Mouse (Mus musculus): Measurements from ENCODE around the gene Osgep. TPM values are rescaled to one million over a fixed set of nuclear protein-coding genes. Genes with fewer than 3 reads are reported as not detected.

The Osgep gene
- total RNA-seq, 1 experiment = 19.1 TPM

DNA sequence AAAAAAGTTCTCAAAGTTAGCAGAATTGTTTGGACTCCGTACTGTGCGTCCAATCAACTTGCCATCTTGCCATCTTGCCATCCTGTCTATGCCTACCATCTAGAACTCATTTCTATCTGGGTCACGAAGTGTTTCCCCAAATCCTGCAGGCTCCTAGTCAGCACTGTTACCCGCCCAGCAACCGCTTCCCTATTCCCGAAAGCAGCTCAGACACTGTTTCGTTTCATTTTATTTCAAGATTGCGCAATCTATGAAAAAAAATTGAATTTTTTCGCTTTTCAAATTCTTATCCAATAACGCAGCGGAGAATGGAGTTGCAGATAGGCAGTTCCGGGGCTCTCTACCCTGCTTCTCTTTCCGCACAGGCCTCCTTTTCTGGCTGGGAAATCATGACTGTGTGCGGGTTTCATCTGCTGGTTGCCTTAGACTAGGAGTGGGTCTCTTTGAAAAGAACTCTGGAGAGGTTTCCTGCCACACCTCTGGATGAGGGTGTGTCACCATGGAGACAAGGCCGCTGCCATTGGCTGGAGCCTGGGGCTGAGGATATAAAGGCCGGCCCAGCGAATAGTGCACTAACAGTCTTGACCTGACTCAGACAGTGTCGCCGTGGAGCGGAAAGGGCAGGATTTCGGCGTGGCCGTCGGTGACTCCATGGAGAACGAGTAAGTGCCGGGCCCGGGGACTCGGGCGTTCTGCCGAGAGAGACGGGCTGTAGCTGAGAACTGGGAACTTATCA is 19.4 kb upstream of the Osgep start, which contains the start of gene Gm49342:
Gm49342 (plus strand) TSS at position 586 of the 736 bp plus-strand sequence.
- H3K4me1 ChIP-seq (ENCODE audit: control insufficient read depth in 2 of 2, insufficient read depth in 2 of 2, low read length in 2 of 2, poor library complexity in 1 of 2) = peaks cover 0 to 1% of the 10 kb centered on the region in 2 experiments; a peak in 1 of 4 replicates

DNA sequence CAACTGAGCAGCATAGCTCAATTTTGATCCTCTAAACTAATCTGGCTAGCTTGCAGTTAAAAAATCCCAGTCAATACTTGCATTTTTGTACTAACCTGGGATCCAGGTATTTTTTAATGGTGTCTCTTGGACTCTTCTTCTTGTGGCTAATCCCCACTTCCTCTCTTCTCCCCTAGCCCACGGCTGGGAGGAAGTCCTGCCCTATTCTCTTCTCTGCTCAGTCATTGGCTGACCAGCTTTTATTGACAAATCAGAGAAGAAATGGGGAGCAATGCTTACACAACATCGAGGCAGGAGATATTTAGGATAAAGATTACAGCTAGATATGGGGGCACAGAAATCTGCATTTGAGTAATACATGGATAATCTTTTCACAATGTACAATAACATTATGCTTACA is 14.2 kb upstream of the Osgep start:
- H3K4me1 ChIP-seq (ENCODE audit: control insufficient read depth in 2 of 2, insufficient read depth in 2 of 2, low read length in 2 of 2, poor library complexity in 1 of 2) = peaks cover 2 to 3% of the 10 kb centered on the region in 2 experiments; a peak in 1 of 4 replicates
- no peak overlapping the region for H3K9ac ChIP-seq (ENCODE audit: insufficient read depth, low read depth, low read length, poor library complexity, severe bottlenecking)
- peak overlapping the region; percentile 14 to 72; a peak in 3 of 4 replicates for H3K4me3 ChIP-seq (ENCODE audit: insufficient read depth in 1 of 2, low read depth in 1 of 2, low read length in 2 of 2, poor library complexity in 1 of 2, severe bottlenecking in 1 of 2)
- no peak overlapping the region; the same call in 1 of the 2 replicates for H3K27ac ChIP-seq (ENCODE audit: insufficient read depth, low read depth, low read length, poor library complexity, severe bottlenecking)
- H3K36me3 ChIP-seq (ENCODE audit: control insufficient read depth, insufficient read depth, low read length, poor library complexity, severe bottlenecking) = no peaks in the 10 kb centered on the region
- no peaks in the 10 kb centered on the region for H3K9me3 ChIP-seq (ENCODE audit: control insufficient read depth, insufficient read depth, low read depth, low read length)
- TF ChIP-seq MAFK (IDR thresholded peaks at IDR 0.05; ENCODE audit: insufficient read depth, low read depth, low read length) (no peak), ZC3H11A (IDR thresholded peaks at IDR 0.05; ENCODE audit: borderline replicate concordance, low read depth, low read length) (no peak), HCFC1 (IDR thresholded peaks at IDR 0.05; ENCODE audit: borderline replicate concordance, insufficient read depth, low read length) (no peak), CHD2 (IDR thresholded peaks at IDR 0.05; ENCODE audit: low read depth, low read length) (no peak), ZNF384 (IDR thresholded peaks at IDR 0.05; ENCODE audit: low read depth, low read length) (no peak)
- no peak for DNase-seq (ENCODE audit: low read depth, low spot score)
- in situ Hi-C loops (cut with MboI; ENCODE audit: low sequenced_read_pairs in 2 of 2, unreplicated experiment in 2 of 2) = no loop called here

More for the DNA sequence above, 19.4 kb upstream of the Osgep start, which contains the start of gene Gm49342:
- in situ Hi-C loops (cut with MboI; ENCODE audit: low sequenced_read_pairs in 2 of 2, unreplicated experiment in 2 of 2) = no loop called here
- H3K36me3 ChIP-seq (ENCODE audit: control insufficient read depth, insufficient read depth, low read length, poor library complexity, severe bottlenecking) = peaks cover 2% of the 10 kb centered on the region; the same call in 1 of the 2 replicates
- H3K9me3 ChIP-seq (ENCODE audit: control insufficient read depth, insufficient read depth, low read depth, low read length) = no peaks in the 10 kb centered on the region
- peak within 1 kb of the TSS; percentile 71 to 80 for H3K4me3 ChIP-seq (ENCODE audit: insufficient read depth in 1 of 2, low read depth in 1 of 2, low read length in 2 of 2, poor library complexity in 1 of 2, severe bottlenecking in 1 of 2)
- H3K27ac ChIP-seq (ENCODE audit: insufficient read depth, low read depth, low read length, poor library complexity, severe bottlenecking) = peak within 1 kb of the TSS; percentile 89
- peak within 1 kb of the TSS; percentile 83 for H3K9ac ChIP-seq (ENCODE audit: insufficient read depth, low read depth, low read length, poor library complexity, severe bottlenecking)
- DNase-seq (ENCODE audit: low read depth, low spot score) = peak; percentile 95
- TF ChIP-seq ZNF384 (IDR thresholded peaks at IDR 0.05; ENCODE audit: low read depth, low read length) (no peak), MAFK (IDR thresholded peaks at IDR 0.05; ENCODE audit: insufficient read depth, low read depth, low read length) (no peak), CHD2 (IDR thresholded peaks at IDR 0.05; ENCODE audit: low read depth, low read length) (no peak), HCFC1 (IDR thresholded peaks at IDR 0.05; ENCODE audit: borderline replicate concordance, insufficient read depth, low read length) (no peak), ZC3H11A (IDR thresholded peaks at IDR 0.05; ENCODE audit: borderline replicate concordance, low read depth, low read length) (no peak)

DNA sequence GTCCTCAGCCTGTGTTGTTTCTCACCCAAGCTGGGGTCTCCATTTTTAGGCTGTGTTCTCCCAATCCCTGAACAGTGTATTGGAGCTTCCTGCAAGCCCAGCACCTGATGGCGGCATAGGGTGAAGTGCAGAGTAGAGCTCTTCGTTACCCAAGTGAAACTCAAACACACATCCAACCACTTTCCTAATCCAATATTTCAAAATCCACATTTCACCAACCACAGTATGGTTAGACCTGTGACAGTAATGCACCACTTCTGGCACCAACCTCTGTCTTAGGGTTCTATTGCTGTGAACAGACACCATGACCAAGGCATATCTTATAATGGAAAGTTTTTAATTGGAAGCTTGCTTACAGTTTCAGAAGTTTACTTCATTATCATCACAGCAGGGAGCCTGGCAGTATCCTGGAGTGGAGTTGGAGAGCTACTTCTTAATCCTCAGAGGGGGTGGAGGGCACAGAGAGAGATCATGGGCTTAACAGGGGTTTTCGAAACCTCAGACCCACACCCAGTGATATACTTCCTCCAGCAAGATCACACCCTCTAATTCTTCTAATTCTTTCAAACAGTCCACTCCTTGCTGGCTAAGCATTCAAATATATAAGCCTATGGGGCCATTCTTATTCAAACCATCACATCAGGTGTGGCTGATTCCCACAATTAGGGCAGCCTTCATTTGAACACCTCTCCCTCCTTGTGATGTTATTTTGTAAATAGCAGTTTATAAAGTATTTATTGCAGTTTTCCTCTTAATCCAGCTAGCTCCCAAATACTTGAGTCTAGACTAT is 13.6 kb upstream of the Osgep start:
- Histone ChIP-seq H3K4me3 (ENCODE audit: insufficient read depth in 1 of 2, low read depth in 1 of 2, low read length in 2 of 2, poor library complexity in 1 of 2, severe bottlenecking in 1 of 2) (peak overlapping the region; percentile 14 to 72), H3K9me3 (ENCODE audit: control insufficient read depth, insufficient read depth, low read depth, low read length) (no peaks in the 10 kb centered on the region), H3K27ac (ENCODE audit: insufficient read depth, low read depth, low read length, poor library complexity, severe bottlenecking) (no peak overlapping the region; the same call in 1 of the 2 replicates), H3K9ac (ENCODE audit: insufficient read depth, low read depth, low read length, poor library complexity, severe bottlenecking) (no peak overlapping the region; the same call in 1 of the 2 replicates), H3K36me3 (ENCODE audit: control insufficient read depth, insufficient read depth, low read length, poor library complexity, severe bottlenecking) (no peaks in the 10 kb centered on the region), H3K4me1 (ENCODE audit: control insufficient read depth in 2 of 2, insufficient read depth in 2 of 2, low read length in 2 of 2, poor library complexity in 1 of 2) (peaks cover 2% of the 10 kb centered on the region in 2 experiments; a peak in 1 of 4 replicates)
- in situ Hi-C loops (cut with MboI; ENCODE audit: low sequenced_read_pairs in 2 of 2, unreplicated experiment in 2 of 2) = no loop called here
- TF ChIP-seq CHD2 (IDR thresholded peaks at IDR 0.05; ENCODE audit: low read depth, low read length) = no peak
- no peak for TF ChIP-seq HCFC1 (IDR thresholded peaks at IDR 0.05; ENCODE audit: borderline replicate concordance, insufficient read depth, low read length)
- no peak for TF ChIP-seq ZNF384 (IDR thresholded peaks at IDR 0.05; ENCODE audit: low read depth, low read length)
- no peak for TF ChIP-seq MAFK (IDR thresholded peaks at IDR 0.05; ENCODE audit: insufficient read depth, low read depth, low read length)
- no peak for TF ChIP-seq ZC3H11A (IDR thresholded peaks at IDR 0.05; ENCODE audit: borderline replicate concordance, low read depth, low read length)
- DNase-seq (ENCODE audit: low read depth, low spot score) = no peak

DNA sequence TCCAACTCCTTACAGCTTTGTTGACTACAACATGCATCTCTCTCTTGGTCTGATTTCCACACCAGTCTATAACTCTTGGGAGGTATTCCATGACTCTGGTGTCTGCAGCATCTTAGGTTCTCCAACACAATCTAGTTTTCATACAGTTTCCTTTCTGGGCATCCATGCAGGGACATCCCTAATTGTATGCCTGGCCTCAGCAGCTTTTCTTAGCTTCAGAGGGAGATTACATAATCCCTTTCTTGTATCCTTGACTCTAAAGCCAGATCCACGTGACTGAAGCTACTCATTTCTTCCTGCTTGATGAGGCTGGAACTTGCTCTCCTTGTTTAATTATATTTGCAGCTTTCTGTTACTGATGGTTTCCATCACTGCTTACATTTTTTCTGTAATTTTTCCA is 12.0 kb upstream of the Osgep start:
- TF ChIP-seq CHD2 (IDR thresholded peaks at IDR 0.05; ENCODE audit: low read depth, low read length) (no peak), ZNF384 (IDR thresholded peaks at IDR 0.05; ENCODE audit: low read depth, low read length) (no peak), ZC3H11A (IDR thresholded peaks at IDR 0.05; ENCODE audit: borderline replicate concordance, low read depth, low read length) (no peak), HCFC1 (IDR thresholded peaks at IDR 0.05; ENCODE audit: borderline replicate concordance, insufficient read depth, low read length) (no peak), MAFK (IDR thresholded peaks at IDR 0.05; ENCODE audit: insufficient read depth, low read depth, low read length) (no peak)
- Histone ChIP-seq H3K9me3 (ENCODE audit: control insufficient read depth, insufficient read depth, low read depth, low read length) (no peaks in the 10 kb centered on the region), H3K4me1 (ENCODE audit: control insufficient read depth in 2 of 2, insufficient read depth in 2 of 2, low read length in 2 of 2, poor library complexity in 1 of 2) (peaks cover 2 to 4% of the 10 kb centered on the region in 2 experiments; a peak in 2 of 4 replicates), H3K4me3 (ENCODE audit: insufficient read depth in 1 of 2, low read depth in 1 of 2, low read length in 2 of 2, poor library complexity in 1 of 2, severe bottlenecking in 1 of 2) (no peak overlapping the region), H3K27ac (ENCODE audit: insufficient read depth, low read depth, low read length, poor library complexity, severe bottlenecking) (no peak overlapping the region), H3K36me3 (ENCODE audit: control insufficient read depth, insufficient read depth, low read length, poor library complexity, severe bottlenecking) (no peaks in the 10 kb centered on the region), H3K9ac (ENCODE audit: insufficient read depth, low read depth, low read length, poor library complexity, severe bottlenecking) (no peak overlapping the region)
- in situ Hi-C loops (cut with MboI; ENCODE audit: low sequenced_read_pairs in 2 of 2, unreplicated experiment in 2 of 2) = no loop called here
- no peak for DNase-seq (ENCODE audit: low read depth, low spot score)

All from ES-E14 (cell line).